Mouse (Mus musculus): ENCODE measurements around the gene Gnat2.

- no peak for TF ChIP-seq CTCF (IDR thresholded peaks at IDR 0.05; ENCODE audit: control insufficient read depth, insufficient read depth, insufficient replicate concordance, low read depth, low read length)
- TF ChIP-seq POLR2A (IDR thresholded peaks at IDR 0.05; ENCODE audit: control insufficient read depth, low read depth, low read length), result no peak
Observed at GRCm38 (mm10) chr3:108089916-108090315, 2.7 kb upstream of the Gnat2 start.
